Mouse (Mus musculus) thymus, adult 2 months (tissue): ENCODE data around the gene Knl1. TPM values are rescaled to one million over a fixed set of nuclear protein-coding genes. Genes with fewer than 3 reads are reported as not detected.
"Not testable (repeated sequence)": the region's sequence is repeated elsewhere in the genome, so short reads cannot be mapped to it uniquely, and the experiment has no call there.

Experiments used
- DNase-seq: peaks from one replicate; pipeline ENCODE4 v3.0.0; 2021
- H3K27ac ChIP-seq: fragments of 200-500 bp; 2 replicates; pipeline ENCODE4 v1.5.1; 2012; ENCODE audit warnings: low read length, control low read depth; ENCODE audit not compliant: control insufficient read depth, insufficient read depth
- H3K27me3 ChIP-seq: fragments of 200-500 bp; 2 replicates; pipeline ENCODE4 v1.6.1; 2012; ENCODE audit warnings: mild to moderate bottlenecking, low read length, moderate library complexity, mixed read lengths; ENCODE audit not compliant: control insufficient read depth, insufficient read depth
- H3K36me3 ChIP-seq: fragments of 200-500 bp; 2 replicates; pipeline ENCODE4 v1.6.1; 2012; ENCODE audit warnings: mild to moderate bottlenecking, low read length, moderate library complexity; ENCODE audit not compliant: control insufficient read depth, insufficient read depth
- H3K4me1 ChIP-seq: fragments of 200-500 bp; replicated peaks from 2 replicates; pipeline ENCODE4 v1.6.1; 2012; ENCODE audit warnings: low read length; ENCODE audit not compliant: control insufficient read depth, insufficient read depth
- H3K4me3 ChIP-seq: fragments of 200-500 bp; 2 replicates; pipeline ENCODE4 v1.5.1; 2012; ENCODE audit warnings: mild to moderate bottlenecking, low read length, control low read depth, moderate library complexity; ENCODE audit not compliant: control insufficient read depth, insufficient read depth
- CTCF ChIP-seq: fragments of 200-500 bp; IDR thresholded peaks from 2 replicates; pipeline ENCODE4 v1.5.1; 2012; ENCODE audit warnings: mild to moderate bottlenecking, control low read depth, low read length, moderate library complexity, borderline replicate concordance; ENCODE audit not compliant: control insufficient read depth, poor library complexity, insufficient read depth; ENCODE audit errors: extremely low read depth
- POLR2A ChIP-seq: fragments of 200-500 bp; IDR thresholded peaks from 2 replicates; pipeline ENCODE4 v1.6.1; 2012; ENCODE audit warnings: mild to moderate bottlenecking, low read length, control low read depth, moderate library complexity; ENCODE audit not compliant: control insufficient read depth, poor library complexity, insufficient read depth; ENCODE audit errors: extremely low read depth
- WGBS: fragments of 180-500 bp; shearing (Covaris S2); methylation state at CpG from one replicate; pipeline ENCODE4 v1.1.7; 2018; 5-methylcytosine and 5-hydroxymethylcytosine counted together
- polyA plus RNA-seq: library from polyadenylated mRNA; depleted of rRNA; stranded (reverse); fragments of >200 nt; gene quantifications from 2 replicates; pipeline ENCODE4 v1.2.3, GENCODE M21; 2012

The Knl1 gene
- polyA plus RNA-seq, 1 experiment, result 3.8 TPM

GRCm38 (mm10) chr2:119015604-119016180 lies 31.2 kb upstream of the Knl1 start:
- H3K4me3 ChIP-seq, result no peak overlapping the region
- DNase-seq, result no peak
- peaks cover 18% of the 10 kb centered on the region; the same call in 1 of the 2 replicates for H3K36me3 ChIP-seq
- H3K4me1 ChIP-seq, result peaks cover 9% of the 10 kb centered on the region
- TF ChIP-seq CTCF (no peak), POLR2A (no peak)
- no peak overlapping the region for H3K27ac ChIP-seq
- WGBS, result 17% methylated on average over 12 of the region's 12 CpGs
- H3K27me3 ChIP-seq, result no peaks in the 10 kb centered on the region

DNA sequence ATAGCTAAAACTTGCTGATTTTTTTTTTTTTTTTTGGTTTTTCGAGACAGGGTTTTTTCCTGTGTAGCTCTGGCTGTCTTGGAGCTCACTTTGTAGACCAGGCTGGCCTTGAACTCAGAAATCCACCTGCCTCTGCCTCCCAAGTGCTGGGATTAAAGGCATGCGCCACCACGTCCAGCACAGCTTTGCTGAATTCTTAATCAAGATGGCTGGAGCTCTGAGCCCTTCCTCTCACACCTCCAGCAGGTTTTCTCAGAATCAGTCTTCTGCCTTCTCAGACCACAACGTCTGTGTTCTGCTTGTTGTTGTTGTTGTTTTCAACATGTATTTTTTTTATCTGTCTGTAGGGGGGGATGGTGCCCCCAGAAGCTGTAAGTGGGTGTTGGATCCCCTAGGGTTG lies 30.6 kb upstream of the Knl1 start:
- H3K4me3 ChIP-seq, H3K4me1 ChIP-seq, DNase-seq, H3K27me3 ChIP-seq, H3K27ac ChIP-seq: not testable (repeated sequence)
- peaks cover 24% of the 10 kb centered on the region for H3K36me3 ChIP-seq
- WGBS, result 64% methylated on average over 4 of the region's 4 CpGs

DNA sequence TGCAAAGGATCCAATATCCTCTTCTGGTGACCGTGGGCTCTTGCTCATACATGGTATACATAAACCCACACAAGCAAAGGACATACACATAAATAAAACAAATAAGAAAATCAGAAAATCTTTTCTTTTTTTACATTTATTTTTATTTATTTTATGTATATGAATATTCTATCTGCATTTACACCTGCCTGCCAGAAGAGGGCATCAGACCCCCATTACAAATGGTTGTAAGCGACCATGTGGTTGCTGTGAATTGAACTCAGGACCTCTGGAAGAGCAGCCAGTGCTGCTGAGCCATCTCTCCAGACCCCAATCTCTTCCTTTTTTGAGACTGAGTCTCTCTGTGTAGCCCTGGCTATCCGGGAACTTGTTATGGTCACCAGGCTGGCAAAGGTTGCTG lies 29.3 kb upstream of the Knl1 start:
- H3K4me3 ChIP-seq, result no peak overlapping the region
- no peaks in the 10 kb centered on the region for H3K27me3 ChIP-seq
- H3K27ac ChIP-seq, result no peak overlapping the region
- peak; percentile 25; the same call in 1 of the 2 replicates for TF ChIP-seq CTCF
- no peak for TF ChIP-seq POLR2A
- 96% methylated on average over 3 of the region's 3 CpGs for WGBS
- H3K4me1 ChIP-seq, result peaks cover 9% of the 10 kb centered on the region
- no peak for DNase-seq
- peaks cover 34% of the 10 kb centered on the region for H3K36me3 ChIP-seq

DNA sequence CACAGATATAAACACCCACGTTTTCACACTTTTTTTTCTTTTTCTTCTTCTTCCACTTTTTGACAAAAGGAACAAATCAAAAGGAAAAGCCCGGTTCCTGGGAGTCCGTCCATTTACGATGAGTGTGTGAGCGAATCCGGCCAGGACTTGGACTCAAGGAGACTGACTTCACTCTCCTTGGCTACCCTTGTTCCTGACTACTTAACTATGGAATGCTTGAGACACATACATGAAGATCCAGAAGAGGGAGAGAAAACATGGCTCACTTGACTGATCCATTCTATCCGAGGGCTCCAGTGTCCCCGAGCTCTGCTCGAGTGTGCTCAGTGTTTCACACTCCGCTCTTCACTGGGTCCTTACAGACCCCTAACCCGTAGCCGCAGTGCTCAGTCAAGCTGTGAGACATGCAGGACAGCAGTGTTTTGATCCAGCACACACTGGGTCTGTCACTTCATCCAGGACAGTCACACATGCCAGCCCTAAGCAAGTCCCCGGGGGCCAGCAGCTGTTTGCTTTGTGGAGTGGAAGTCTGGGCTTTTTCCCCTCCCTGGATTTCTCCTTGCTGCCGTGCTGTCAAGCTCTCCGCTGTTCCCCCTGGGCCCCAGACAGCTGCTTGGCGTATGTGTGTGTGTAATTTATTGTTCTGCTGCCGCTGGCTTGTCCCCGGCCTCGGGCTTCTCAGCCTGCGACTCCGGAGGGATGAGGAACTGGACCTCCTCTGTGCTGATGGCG lies 28.4 kb upstream of the Knl1 start:
- Histone ChIP-seq H3K36me3 (peaks cover 34% of the 10 kb centered on the region), H3K4me1 (peaks cover 9% of the 10 kb centered on the region), H3K4me3 (no peak overlapping the region), H3K27me3 (no peaks in the 10 kb centered on the region), H3K27ac (no peak overlapping the region)
- no peak for DNase-seq
- 92% methylated on average over 22 of the region's 22 CpGs for WGBS
- TF ChIP-seq CTCF (no peak), POLR2A (no peak)

- Histone ChIP-seq H3K36me3 (peaks cover 34% of the 10 kb centered on the region), H3K27ac (no peak overlapping the region), H3K4me1 (peaks cover 9% of the 10 kb centered on the region), H3K27me3 (no peaks in the 10 kb centered on the region), H3K4me3 (no peak overlapping the region)
- no peak for TF ChIP-seq POLR2A
- TF ChIP-seq CTCF, result no peak
- no peak for DNase-seq
- WGBS, result 85% methylated on average over 5 of the region's 5 CpGs
These were observed 27.8 kb upstream of the Knl1 start for GRCm38 (mm10) chr2:119019131-119019530.

GRCm38 (mm10) chr2:119019538-119019937 lies 27.4 kb upstream of the Knl1 start:
- H3K27ac ChIP-seq, result no peak overlapping the region
- no peak overlapping the region for H3K4me3 ChIP-seq
- DNase-seq, result no peak
- no peaks in the 10 kb centered on the region for H3K27me3 ChIP-seq
- H3K36me3 ChIP-seq, result peaks cover 34% of the 10 kb centered on the region
- WGBS, result 92% methylated on average over 4 of the region's 4 CpGs
- peaks cover 9% of the 10 kb centered on the region for H3K4me1 ChIP-seq
- no peak for TF ChIP-seq POLR2A
- TF ChIP-seq CTCF, result no peak

- H3K27ac ChIP-seq, result no peak overlapping the region
- no peak overlapping the region for H3K4me3 ChIP-seq
- H3K4me1 ChIP-seq, result no peaks in the 10 kb centered on the region
- no peak for TF ChIP-seq CTCF
- TF ChIP-seq POLR2A, result no peak
- no peaks in the 10 kb centered on the region for H3K27me3 ChIP-seq
- peaks cover 26% of the 10 kb centered on the region for H3K36me3 ChIP-seq
- WGBS, result 97% methylated on average over 6 of the region's 6 CpGs
- DNase-seq, result no peak
These were observed 23.7 kb upstream of the Knl1 start for GRCm38 (mm10) chr2:119023154-119023660.
